Comparison of ENCODE assay signal across 8 mouse cellular contexts in the genomic region with DNA sequence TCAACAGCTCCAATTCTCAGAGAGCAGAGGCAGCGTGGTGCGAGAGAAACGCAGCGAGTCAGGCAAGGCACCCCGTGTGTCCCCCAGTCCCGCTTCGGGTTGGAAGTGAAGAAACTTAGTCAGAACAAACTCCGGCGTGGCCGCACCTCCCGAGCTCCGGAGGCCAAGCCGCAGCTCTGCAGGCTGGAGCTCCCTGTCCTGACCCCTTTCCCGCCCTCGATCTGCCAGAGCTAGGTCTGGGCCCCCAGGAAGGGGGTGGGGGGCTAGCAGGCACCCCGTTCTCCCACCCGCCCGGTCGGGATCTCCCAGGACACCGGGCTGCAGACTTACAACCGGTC.
A peak's percentile ranks its signal among the peaks of the same experiment; 100 is the strongest.
DNase-seq lines count a peak whose midpoint lies in the region; ATAC-seq lines count a peak whose summit lies in the region.

No protein-coding gene starts in this region.

- no peaks in the 10 kb centered on the region for H3K36me3 ChIP-seq in limb, embryonic 11.5 days (ENCODE audit: control insufficient read depth, insufficient read depth, low read length)
- H3K36me3 ChIP-seq in midbrain, embryonic 14.5 days (ENCODE audit: control insufficient read depth, insufficient read depth, low read length): no peaks in the 10 kb centered on the region

- DNase-seq in adrenal gland, postnatal 14 days: peak; percentile 7
- DNase-seq in adrenal gland, adult 8-10 months: no peak
- peak; percentile 14 for DNase-seq in thymus, postnatal 0 days (ENCODE audit: low spot score)
- no peak for DNase-seq in thymus, postnatal 4 days
- peak; percentile 2 to 7 for DNase-seq in heart, postnatal 10 days
- DNase-seq in limb, embryonic 11.5 days (ENCODE audit: low spot score): no peak
- DNase-seq in midbrain, embryonic 14.5 days: no peak
- DNase-seq in retina, postnatal 1 day: no peak

- no peaks in the 10 kb centered on the region for H3K9me3 ChIP-seq in limb, embryonic 11.5 days (ENCODE audit: control insufficient read depth, low read length)
- H3K9me3 ChIP-seq in midbrain, embryonic 14.5 days (ENCODE audit: control insufficient read depth, low read length): no peaks in the 10 kb centered on the region

- H3K4me2 ChIP-seq in limb, embryonic 11.5 days (ENCODE audit: low read depth, severe bottlenecking): peak overlapping the region; percentile 33
- H3K4me2 ChIP-seq in midbrain, embryonic 14.5 days (ENCODE audit: low read length): peak overlapping the region; percentile 57

- no peaks in the 10 kb centered on the region for H3K4me1 ChIP-seq in limb, embryonic 11.5 days (ENCODE audit: control insufficient read depth, insufficient read depth, low read length)
- H3K4me1 ChIP-seq in midbrain, embryonic 14.5 days (ENCODE audit: control insufficient read depth, insufficient read depth, low read length): no peaks in the 10 kb centered on the region

- intact Hi-C loops in heart, postnatal 10 days (cut with DNase I): no loop called here

- H3K4me3 ChIP-seq in limb, embryonic 11.5 days (ENCODE audit: low read depth, low read length): peak overlapping the region; percentile 61
- peak overlapping the region; percentile 57 for H3K4me3 ChIP-seq in midbrain, embryonic 14.5 days (replicated peaks; ENCODE audit: low read depth, low read length)

- peak overlapping the region; percentile 81 for H3K27ac ChIP-seq in limb, embryonic 11.5 days (replicated peaks; ENCODE audit: low read depth, low read length)
- H3K27ac ChIP-seq in midbrain, embryonic 14.5 days (replicated peaks; ENCODE audit: low read depth, low read length): peak overlapping the region; percentile 80

- no peak for ATAC-seq in limb, embryonic 11.5 days (ENCODE audit: insufficient number of reproducible peaks, low FRiP score, low TSS enrichment, low read depth)
- ATAC-seq in midbrain, embryonic 14.5 days (ENCODE audit: low FRiP score, low TSS enrichment): no peak; the same call in 1 of the 2 replicates

- H3K9ac ChIP-seq in limb, embryonic 11.5 days (ENCODE audit: low read length): peak overlapping the region; percentile 78
- peak overlapping the region; percentile 59 for H3K9ac ChIP-seq in midbrain, embryonic 14.5 days (replicated peaks; ENCODE audit: low read length)

- WGBS in limb, embryonic 11.5 days: 9% methylated on average over 16 of the region's 21 CpGs
- WGBS in midbrain, embryonic 14.5 days: 22% methylated on average over 21 of the region's 21 CpGs

- no peaks in the 10 kb centered on the region for H3K27me3 ChIP-seq in limb, embryonic 11.5 days (ENCODE audit: control insufficient read depth, insufficient read depth, low read length)
- no peaks in the 10 kb centered on the region for H3K27me3 ChIP-seq in midbrain, embryonic 14.5 days (ENCODE audit: control insufficient read depth, insufficient read depth, low read length)

Comparison
In these comparisons a context has a peak if more than half of its experiments do, and no peak if none do; other contexts are left out.
1. DNase-seq: peak in adrenal gland, postnatal 14 days (single experiment), thymus, postnatal 0 days (single experiment) and heart, postnatal 10 days (2 of 2); none in adrenal gland, adult 8-10 months (single experiment), thymus, postnatal 4 days (single experiment), limb, embryonic 11.5 days (single experiment), midbrain, embryonic 14.5 days (single experiment) and retina, postnatal 1 day (single experiment).